Mouse (Mus musculus): ENCODE measurements around the gene Mvp. TPM values are rescaled to one million over a fixed set of nuclear protein-coding genes. Genes with fewer than 3 reads are reported as not detected.

The Mvp gene
- total RNA-seq, 2 experiments from 2014 or later: 45.3 to 50.1 TPM

GRCm38 (mm10) chr7:127020491-127020890, 6.1 kb upstream of the Mvp start:
- no peak for DNase-seq
- intact Hi-C loops (cut with DNase I): no loop called here

GRCm38 (mm10) chr7:127020031-127020430, 5.6 kb upstream of the Mvp start:
- DNase-seq: peak in 1 of 2 experiments; percentile 21
- intact Hi-C loops (cut with DNase I): no loop called here

GRCm38 (mm10) chr7:127019306-127019960, 5.0 kb upstream of the Mvp start:
- intact Hi-C loops (cut with DNase I): no loop called here
- no peak for DNase-seq

DNA sequence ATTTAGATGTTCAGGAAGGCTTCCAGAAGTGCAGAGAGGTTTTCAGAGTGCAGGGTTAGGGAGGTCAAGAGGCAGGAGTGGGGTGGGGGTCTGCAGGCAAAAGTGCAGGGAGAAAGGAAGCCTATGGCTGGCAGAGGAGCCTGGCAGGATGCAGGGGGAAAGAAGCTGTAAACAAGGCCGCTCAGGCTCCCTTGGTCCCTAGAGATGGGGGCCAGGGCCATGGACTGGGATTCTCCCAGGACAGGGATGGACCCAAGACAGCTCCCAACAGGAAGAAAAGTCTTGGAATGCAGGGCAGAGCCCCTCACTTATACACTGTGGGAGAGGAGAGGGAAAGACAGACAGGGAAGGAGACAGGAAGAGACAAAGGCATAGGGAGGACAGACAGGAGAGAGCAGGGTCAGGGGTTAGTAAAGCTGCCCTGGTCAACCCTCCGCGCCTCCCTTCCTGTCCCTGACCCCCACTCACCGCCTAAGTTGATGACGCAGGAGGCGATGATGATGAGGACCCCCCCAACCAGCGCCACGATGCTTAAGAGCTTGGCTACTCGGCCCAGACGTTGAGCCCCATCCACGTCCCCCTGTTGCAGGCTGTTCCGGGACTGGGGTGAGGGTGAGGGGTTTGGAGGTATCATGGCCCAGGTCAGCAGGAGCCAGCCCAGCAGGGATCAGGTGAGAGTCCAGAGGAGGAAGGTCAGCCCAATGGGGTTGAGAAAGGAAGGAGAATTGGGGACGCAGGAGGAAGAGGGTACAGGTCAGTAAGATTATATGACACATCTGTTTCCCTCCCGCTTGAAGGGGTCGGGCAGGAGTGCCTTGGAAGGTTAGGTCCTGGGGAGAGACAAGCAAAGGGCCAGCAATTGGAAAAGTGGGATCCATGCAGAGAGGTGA, 4.2 kb upstream of the Mvp start:
- intact Hi-C loops (cut with DNase I): no loop called here
- DNase-seq: peak in 1 of 2 experiments; percentile 21

DNA sequence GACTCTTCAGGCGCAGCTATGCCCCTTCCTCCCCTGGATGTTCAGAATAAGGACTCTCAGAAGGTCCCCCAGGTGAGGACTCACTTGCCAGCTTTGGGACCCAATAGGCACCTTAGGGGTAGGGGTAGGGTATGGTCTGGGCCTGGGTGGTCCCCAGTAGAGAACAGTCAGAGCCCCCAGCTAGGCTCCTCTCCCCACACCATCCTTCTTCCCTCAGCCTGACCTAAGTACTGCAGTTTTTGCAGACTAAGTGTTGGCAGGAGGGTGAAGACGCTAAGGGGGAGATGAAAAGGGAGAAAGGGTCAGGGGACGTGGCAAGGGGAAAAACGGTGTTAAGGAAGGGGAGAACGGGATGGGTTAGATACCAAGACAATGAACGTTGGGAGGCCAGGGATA, 3.5 kb upstream of the Mvp start:
- intact Hi-C loops (cut with DNase I): loop anchor here (2.0 kb wide), 1 partner anchor 43 kb away; the partner anchor contains the start of gene Cdipt
- no peak for DNase-seq

DNA sequence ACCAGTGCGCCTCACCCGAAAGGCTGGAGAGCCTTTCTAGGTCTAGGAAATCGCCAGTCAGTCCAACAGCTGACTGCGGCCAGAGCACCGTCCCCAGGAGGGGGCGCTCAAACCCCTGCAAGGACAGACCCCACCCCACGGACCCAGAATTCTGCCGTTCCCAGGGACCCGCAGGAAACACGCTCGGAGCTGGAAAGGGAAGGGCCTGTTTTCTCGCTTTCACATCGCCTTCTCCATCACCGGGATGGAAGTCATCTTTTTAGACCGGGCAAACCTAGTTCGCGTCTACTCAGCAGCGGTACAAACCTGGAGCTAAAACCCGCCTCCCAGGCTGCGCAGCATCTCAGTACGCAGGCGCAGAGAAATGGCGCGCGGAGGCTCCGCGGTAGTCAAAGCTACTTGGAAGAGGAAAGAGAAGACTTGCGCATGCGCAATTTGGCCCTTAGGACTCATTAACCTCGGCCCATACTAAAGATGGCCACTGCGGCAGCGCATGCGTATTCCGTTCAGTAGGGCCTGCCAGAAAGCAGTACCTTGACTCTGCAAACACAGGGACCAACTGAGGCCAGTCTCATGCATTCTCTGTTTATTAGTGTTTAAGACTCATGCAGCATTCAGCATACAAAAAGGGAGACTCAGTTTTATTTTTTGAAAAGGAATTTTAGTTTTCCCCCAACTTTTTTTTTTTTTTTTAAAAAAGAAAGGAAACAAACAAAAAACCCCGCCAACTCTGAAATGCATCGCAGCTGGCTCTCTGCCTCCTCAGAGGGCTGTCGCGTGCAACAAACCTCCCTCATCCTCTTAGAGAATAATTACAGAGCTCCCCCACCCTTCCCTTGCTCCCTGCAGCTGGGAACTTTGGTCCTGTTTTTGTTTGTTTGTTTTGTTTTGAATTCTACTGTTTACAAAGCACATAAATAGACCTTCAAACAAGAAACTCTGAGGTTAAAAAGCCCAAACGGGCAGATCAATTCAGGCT, 2.8 kb upstream of the Mvp start, which contains the start of gene Pagr1a:
Pagr1a (minus strand) TSS at position 382 of the 979 bp plus-strand sequence.
- intact Hi-C loops (cut with DNase I): loop anchor here (2.0 kb wide), 1 partner anchor 42 kb away; the partner anchor contains the start of gene Cdipt
- DNase-seq: peak; percentile 98

GRCm38 (mm10) chr7:127016486-127016938, 2.1 kb upstream of the Mvp start:
- intact Hi-C loops (cut with DNase I): loop anchor here (2.0 kb wide), 1 partner anchor 42 kb away; the partner anchor contains the start of gene Cdipt
- no peak for DNase-seq

DNA sequence TGATC, 1.9 kb upstream of the Mvp start, which contains the start of gene Pagr1b:
Pagr1b (minus strand) TSS at position 4 of the 5 bp plus-strand sequence.
- DNase-seq: no peak
- intact Hi-C loops (cut with DNase I): loop anchor here (2.0 kb wide), 1 partner anchor 41 kb away; the partner anchor contains the start of gene Cdipt

- DNase-seq: peak in 1 of 2 experiments; percentile 54
- intact Hi-C loops (cut with DNase I): loop anchor here (2.0 kb wide), 1 partner anchor 41 kb away; the partner anchor contains the start of gene Cdipt
These were observed 1.7 kb upstream of the Mvp start for GRCm38 (mm10) chr7:127016081-127016480.

GRCm38 (mm10) chr7:127014993-127015392, 572 bp upstream of the Mvp start:
- intact Hi-C loops (cut with DNase I): loop anchor here (1.0 kb wide), 1 partner anchor 66 kb away; the partner anchor contains the start of gene Asphd1
- DNase-seq: no peak

DNA sequence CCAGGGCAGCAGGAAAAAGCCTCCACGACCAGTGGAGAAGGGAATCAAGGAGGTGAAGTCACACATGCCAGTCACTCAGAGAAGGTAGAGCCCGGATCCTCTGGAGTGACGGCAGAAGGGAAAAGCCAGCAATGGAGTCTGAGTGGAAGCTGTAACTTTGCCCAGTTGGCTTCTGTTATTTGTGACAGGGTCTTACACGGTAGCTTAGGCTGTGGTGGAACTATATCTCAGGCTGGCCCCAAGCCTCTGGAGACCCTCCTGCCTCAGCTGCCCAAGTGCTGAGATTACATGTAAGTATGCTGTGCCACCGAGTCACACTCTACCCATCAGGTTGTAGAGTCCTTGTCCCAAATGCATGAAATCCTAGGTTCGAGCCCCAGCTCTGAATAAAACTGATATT, 1.0 kb downstream of the Mvp start:
- intact Hi-C loops (cut with DNase I): no loop called here
- no peak for DNase-seq

DNA sequence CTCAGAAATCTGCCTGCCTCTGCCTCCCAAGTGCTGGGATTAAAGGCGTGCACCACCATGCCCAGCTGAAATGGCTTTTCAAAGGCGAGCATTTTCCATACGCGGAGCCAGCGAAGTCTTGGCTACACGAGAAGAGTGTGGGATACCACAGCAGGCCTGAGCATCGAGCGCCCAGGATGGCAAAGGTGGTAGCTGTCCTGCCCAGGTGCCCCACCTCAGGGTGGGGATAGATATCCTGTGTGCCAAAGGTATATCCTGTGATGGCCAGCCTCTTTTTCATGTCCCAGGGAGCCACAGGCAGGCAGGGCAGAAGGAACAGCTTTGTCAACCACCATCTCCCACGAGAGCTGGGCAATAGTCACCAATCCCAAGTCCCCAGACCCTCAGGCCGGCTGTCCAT, 1.6 kb downstream of the Mvp start:
- intact Hi-C loops (cut with DNase I): no loop called here
- DNase-seq: no peak

- DNase-seq: no peak
- intact Hi-C loops (cut with DNase I): no loop called here
These were observed 2.0 kb downstream of the Mvp start for GRCm38 (mm10) chr7:127012374-127012773.

DNA sequence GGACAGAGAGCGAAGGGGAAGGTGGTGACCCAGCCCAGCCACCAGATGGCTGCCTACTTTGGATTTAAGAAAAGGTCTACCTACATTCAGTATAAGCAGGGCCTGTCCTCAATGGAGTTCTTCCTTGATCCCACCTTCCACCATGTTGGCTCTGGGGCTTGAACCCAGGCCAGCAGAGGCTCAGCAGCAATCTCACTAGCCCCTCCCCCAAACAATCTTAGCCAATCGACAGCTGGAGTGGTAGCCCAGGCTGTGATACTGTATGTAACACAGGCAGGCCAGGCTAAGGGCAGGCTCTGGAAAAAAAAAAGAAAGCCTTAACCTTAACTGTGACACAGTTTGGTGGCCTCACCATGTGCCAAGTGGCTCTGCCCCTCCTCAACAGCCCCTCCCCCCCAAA, 2.7 kb downstream of the Mvp start:
- intact Hi-C loops (cut with DNase I): no loop called here
- DNase-seq: no peak

DNA sequence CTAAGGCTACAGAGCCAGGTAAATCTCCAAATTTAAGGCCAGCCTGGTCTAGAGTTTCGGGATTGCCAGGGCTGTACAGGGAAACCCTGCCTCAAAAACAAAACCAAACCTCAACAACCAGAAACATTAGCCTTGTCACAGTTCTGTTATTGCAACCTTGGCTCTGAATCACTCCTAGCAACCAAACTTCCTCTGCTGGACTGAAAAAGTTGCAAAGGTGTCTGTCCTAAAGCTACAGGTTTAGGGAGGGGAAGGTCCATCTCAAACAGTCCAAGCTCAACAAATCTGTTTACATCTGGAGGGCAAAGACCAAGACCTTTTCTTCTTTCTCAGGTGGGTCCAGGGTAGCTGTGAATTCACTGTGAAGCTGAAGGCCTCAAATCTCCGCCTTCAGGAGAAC, 3.4 kb downstream of the Mvp start:
- no peak for DNase-seq
- intact Hi-C loops (cut with DNase I): no loop called here

DNA sequence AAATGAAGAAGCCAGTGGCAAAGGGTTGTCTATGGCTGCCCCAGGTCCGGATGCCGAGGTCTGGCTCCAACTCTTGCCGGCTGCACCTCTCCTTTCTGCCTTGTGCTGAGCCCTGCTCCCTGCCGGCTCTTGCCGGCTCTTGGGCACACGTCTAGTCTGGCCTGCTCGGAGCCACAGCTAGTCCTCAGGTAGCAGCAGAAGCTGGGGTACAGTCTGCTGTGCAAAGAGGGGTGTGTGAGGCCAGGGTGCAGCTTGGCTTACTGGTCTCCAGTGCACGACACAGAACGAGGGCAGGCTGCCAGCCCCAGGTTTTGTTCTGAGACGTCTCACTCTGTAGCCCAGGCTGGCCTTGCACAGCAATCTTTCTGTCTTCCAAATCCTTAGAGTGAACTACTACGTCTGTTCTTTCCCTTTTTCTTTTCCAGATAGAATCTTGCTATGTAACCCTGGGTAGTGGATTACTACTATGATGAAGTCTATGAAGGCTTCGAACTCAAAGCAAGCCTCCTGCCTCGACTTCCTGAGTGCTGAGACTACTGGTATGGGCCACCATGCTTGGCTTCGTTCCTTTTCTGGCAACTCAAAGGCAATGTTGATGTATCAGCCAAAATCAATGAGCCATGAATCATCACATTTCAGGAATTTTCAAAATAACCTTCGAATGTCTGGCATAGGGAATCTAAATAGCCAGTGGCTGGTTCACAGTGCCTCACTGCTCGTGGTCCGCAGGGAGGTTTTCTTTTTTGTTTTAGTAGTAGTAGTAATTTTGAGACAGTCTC, 4.9 kb downstream of the Mvp start:
- DNase-seq: no peak
- intact Hi-C loops (cut with DNase I): no loop called here

GRCm38 (mm10) chr7:127008239-127009019, 6.0 kb downstream of the Mvp start:
- peak; percentile 86 for DNase-seq
- intact Hi-C loops (cut with DNase I): no loop called here

GRCm38 (mm10) chr7:127007313-127008024, 7.0 kb downstream of the Mvp start:
- intact Hi-C loops (cut with DNase I): no loop called here
- DNase-seq: no peak

All from heart, postnatal 10 days (tissue).